Mouse (Mus musculus) kidney, adult 9 months (tissue): ENCODE measurements around the gene Guca1b.
A peak's percentile ranks its signal among the peaks of the same experiment; 100 is the strongest.
"Not testable (repeated sequence)": the region's sequence is repeated elsewhere in the genome, so short reads cannot be mapped to it uniquely, and the experiment has no call there.

Experiments
- DNase-seq: peaks from one replicate; pipeline ENCODE4 v3.0.0; 2022

Gene Guca1b

DNA sequence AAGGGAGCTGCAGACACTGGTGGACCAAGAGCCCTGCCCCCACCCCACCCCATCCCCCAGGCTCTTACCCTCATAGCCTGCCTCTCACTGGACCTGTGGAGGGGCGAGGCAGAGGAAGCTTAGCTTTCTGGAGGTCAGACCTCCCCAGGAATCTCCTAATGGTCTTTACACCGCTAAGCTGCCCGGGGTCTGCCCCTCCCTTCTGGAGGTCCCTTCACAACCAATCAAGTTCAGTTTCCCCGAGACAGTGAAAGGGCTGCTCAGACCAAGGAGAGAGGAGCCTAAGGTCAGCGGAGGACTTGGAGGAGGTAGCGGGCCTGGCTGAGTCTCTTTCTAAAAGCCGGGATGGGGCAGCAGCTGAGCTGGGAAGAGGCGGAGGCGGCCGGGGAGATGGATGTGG is at the start of gene Guca1b:
Gene Guca1b, plus strand, starts transcription at position 249 of the 400 bp plus-strand sequence.
- no peak for DNase-seq

DNA sequence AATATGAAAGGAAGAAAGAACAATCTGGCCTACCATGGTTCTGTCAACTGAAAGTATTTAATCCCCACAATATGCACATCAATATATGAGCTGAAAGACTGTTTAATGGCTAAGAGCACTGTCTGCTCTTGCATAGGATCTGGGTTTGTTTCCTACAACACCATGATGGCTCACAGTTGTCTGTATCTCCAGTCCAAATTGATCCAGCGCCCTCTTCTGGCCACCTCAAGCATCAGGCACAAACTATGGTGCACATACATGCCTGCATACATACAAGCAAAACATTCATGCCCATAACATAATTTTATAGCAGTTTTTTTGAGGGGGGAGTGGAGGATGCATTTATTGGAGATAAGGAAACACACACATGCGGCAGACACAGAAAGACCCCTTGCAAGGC is 42.1 kb upstream of the Guca1b start:
- no peak for DNase-seq

DNA sequence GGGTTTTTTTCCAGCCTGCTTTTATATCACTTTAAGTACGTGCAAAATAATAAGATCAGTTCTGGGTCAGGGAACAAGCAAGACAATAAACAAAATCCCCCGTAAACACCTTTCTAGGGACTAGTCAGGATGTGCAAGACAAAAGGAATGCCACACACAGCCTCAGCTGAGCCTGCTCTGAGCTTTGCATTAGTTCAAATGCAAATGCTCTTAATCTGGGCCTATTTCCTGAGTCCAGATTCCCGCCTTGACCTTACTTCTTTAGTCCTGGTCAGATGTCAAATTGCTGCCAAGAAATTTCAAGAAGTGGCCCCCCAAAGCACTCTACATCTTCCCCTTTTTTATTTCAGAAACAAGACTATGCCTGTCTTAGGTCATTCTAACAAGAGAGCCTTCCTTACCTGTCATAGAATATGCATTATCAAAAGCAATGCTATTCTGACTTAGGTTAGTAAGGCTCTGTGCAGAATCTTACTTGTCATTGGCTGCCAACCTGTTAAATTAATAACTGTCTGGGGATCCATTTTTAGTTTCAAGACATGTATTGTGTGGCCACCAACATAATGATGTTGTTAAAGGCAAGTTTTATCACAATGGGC is 35.4 kb upstream of the Guca1b start:
- no peak for DNase-seq

DNA sequence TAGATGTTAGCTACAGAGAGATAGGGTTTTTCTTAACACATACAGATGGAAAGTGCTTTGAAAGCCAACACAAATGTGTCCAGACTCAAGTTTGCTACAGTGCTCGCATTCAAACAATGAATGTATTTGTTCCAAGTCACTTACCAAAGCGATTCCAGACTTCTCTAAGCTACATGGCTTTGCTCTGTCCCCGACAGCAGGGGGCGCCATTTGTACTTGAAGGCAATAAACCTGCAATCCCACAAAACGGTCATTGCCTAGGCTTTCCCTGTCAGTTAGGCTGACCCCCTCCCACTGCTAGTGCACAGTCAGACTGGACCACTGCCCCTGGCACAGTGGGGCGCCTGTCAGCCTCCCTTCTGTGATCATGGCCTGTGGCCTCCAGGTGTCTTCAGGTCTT is 25.2 kb upstream of the Guca1b start:
- DNase-seq = peak; percentile 40

DNA sequence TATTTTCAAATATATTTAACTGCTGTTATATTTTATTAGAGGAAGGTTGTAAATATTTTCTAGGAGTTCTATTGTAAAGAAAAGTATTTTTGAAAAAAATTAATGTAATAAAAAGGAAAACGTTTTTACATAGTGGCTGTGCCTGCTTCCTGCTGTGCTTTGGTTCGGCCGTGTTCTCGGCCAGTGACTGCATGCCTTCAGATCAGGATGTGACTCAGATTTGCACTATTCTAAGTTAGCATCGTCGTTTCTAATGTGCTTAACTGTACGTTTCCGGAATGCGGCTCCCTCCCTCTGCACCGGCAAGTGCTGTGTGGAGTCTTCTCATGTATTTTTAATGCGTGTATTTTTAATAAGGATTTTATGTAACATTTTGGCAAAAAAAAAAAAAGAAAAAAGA is 23.9 kb upstream of the Guca1b start:
- no peak for DNase-seq

DNA sequence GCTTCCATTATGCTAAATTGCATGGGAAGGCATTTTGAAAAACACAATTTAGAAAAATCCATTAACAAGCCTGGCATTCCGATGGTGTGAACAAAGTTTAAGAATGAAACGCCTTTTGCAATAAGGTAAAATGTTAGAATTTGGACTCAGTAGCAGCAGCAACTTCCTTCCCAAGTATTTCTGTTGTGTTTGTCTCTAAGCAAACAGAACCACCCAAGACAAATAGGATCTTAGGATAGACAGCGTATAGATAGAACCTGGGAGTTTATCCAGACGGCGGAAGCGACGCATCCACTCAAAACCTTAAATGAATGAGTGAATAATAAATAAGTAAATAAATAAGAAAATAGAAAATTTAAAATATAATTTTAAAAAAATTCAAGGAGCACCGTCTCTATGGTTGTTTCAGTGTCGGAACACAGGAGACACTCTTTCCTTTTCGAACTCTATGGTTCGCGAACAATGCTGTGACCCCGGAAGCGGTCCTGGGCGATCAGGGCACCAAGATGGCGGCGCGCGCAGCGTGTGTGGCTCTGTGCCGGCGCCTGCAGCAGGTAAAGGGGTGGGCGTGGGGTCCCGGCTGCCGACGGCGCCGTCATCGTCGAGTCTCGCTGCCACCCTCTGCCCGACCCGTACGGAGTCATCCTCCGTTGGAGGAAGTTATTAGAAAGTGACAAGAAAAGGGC is 16.6 kb upstream of the Guca1b start, which contains the start of gene Mrps10:
Gene Mrps10, plus strand, starts transcription at position 487 of the 686 bp plus-strand sequence.
- DNase-seq = peak; percentile 93

DNA sequence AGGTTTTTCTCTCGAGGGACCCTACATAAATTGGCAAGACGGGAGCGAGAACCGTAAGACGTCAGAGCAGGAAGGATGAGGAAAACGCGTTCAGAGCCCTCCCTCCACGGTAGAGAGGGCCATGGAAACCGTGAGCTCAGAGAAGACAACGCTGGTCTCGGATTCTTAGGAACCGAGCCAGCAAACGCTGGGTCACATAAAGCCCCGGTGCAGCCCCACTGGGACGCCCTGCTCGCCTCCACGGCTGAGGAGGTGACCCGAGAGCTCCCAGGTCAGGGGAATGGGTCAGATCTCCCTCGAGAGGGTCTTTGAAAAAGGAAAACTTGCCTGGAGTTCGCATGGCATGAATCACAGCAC is 16.1 kb upstream of the Guca1b start:
- DNase-seq = no peak

DNA sequence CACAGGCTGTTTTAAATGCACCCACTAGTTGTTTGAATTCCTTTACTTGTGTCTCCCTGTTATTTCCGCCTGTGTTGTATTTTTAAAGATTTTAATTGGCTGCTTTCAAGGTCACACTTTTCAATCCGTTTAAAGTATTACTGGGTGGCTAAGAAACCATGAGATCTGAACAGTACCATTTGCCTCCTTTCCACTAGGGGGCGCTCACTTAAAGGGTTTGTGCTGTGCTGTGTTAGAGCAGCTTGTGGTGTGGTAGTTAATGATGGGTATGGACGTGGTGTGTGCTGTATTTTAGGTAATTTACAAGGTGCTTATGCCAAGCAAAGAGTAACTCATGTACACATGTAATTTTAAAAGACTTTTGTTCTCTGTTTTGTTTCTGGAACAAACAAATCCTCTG is 13.7 kb upstream of the Guca1b start:
- DNase-seq = peak; percentile 87

DNA sequence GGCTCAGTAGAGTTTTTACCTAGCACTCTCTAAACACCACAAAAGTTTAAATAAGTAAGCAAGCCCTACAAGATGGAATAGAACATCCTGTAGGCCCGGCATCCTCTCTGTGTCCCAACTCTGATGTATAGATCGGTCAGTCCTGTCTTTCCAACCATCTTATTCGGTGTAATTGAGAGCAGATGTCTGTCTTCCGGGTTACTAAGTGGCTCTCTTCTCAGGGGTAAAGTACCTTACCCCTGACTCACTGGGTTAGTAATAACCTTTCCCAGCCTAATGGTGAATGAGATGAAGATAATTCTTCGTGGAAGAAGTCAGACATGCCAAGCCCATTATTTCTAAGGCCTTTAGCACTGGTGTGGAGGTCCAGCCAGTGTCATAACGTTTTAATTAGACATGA is 11.2 kb upstream of the Guca1b start:
- no peak for DNase-seq

DNA sequence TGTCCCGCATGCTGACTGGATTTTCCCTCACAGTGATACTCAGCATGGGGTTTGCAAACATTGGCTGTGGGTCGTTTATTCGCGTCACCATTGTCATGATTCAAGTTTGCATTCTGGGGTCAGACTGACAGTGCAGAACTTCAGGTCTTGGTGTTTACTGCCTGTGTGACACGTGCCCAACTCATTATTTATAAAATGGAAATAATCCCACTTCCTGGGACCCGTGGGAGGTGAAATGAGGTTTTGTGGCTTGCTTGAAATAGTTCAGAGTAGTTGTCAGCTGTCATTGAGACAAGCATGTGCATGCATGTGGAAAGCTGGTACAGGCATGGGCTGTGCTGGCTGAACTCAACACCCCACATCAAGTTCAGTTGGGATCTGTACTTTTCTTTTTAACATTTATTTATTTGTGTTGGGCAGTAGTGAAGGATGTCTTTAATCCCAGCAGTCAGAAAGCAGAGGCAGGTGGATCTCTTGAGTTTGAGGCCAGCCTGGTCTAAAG is 8.4 kb upstream of the Guca1b start:
- no peak for DNase-seq

DNA sequence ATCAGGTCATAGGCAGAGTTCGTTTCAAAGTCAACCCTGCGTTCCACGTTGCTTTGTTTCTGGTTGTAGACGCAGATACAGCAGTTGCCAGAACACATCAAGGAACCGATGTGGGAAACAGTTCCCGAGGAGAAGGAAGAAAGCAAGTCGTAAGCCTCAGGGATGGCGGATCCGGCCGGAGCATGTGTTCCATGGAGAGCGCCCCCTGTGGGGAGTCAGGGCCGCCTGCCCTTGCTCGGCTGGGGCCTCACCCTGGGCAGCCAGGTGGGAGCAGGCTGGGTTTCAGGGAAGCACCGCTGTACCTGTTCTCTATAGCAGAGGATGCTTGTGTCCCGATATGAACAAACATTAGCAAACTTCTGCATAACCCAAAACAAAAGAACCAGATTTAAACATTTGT is 7.1 kb upstream of the Guca1b start:
- no peak for DNase-seq

DNA sequence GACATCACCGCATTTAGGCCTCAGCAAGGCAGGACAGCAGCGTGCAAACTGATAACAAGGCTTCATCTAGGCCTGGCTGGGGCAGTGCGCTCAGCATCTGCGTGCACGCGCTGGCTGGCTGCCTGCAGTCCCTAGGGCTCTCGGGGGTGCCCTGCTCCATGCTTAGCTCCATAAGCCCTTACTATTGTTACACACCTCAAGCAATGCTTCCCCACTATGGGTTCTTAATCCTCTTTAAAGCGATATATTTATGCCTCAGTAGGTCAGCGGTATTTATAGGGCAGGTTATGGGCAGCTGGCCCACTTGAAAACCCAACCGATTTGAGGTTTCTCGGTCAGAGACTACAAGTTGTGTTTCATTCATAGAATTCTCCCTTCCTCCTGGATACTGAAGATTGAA is 3.3 kb upstream of the Guca1b start:
- no peak for DNase-seq

DNA sequence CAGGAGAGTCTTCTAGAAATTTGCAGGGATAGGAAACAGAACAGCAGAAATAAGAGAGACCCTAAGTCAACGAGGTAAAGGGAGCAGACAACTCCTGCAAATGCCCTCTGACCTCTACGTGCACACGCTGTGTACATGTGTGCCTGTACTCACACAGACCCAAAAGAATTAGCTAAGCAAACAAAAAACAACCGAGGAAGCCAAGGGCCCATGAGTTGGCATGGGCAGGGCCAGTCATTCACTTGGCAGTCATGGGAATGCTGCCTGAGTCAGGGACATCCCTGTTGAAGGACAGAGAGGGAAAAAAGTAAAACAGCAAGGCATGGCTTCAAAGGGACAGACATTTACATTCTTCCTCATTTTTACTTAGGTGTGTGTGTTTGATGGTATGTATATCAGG is 1.9 kb upstream of the Guca1b start:
- DNase-seq = no peak

DNA sequence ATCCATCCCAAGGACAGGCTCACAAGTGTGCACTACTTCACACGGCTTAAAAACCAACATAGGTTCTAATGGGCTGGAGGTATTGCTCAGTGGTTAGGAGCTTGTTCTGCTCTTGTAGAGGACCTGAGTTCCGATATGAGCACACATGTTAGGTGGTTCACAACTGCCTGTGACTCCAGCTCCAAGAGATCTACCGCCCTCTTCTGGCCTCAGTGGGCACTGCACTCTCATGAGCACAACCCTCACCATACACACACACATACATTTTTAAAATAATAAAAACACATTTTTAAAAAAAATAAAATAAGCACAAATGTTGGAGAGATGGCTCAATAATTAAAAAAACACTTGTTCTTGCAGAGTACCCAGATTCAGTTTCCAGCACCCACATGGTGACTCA is 1.1 kb upstream of the Guca1b start:
- no peak for DNase-seq

DNA sequence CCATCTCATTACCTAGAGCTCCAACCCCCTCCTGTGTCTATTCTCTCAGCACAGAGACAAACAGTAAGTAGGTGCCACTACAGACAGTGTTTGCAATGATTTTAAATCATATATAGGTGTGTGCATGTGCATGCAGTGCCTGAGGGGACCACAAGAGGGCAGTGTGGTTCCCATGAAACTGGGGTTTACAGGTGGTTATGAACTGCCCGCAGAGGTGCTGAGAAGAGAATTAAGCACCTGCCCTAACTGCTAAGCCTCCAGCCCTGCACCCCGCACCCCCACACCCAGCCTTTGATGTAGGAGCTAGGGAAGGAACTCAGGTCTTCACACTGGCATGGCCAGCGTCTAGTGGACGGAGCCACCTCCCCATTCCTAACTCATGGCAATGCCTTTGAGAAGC is 1.5 kb downstream of the Guca1b start:
- DNase-seq = peak; percentile 62

DNA sequence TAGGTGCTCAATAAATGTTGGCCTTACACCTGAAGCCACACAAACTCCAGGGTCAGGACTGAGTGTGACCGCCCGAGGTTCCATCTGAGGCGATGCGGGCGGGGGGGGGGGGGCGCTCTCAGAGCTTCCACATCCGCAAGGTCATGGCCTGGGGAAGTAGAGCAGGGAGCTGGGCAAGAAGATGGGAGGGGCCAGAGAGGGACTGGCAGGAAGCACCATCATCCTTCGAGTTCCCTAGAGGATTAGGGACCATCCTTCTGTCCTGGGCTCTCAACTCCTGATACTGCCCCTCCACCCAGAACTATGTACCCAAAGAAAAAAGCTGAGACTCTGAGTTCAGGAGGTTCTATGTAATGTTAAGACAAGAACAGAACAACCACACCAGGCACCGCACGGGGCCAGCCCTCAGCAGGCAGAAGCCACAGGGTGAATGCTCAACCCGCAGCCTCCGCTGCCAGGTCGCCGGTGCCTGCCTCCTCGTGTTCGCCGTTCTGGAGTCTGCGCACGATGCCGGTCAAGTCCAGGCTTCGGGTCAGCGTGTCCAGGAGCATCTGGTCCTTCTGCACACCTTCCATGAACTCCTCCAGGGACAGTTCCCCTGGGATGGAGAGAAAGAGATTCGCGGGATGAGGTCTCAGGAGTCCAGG is 9.2 kb downstream of the Guca1b start:
- DNase-seq = peak; percentile 34

DNA sequence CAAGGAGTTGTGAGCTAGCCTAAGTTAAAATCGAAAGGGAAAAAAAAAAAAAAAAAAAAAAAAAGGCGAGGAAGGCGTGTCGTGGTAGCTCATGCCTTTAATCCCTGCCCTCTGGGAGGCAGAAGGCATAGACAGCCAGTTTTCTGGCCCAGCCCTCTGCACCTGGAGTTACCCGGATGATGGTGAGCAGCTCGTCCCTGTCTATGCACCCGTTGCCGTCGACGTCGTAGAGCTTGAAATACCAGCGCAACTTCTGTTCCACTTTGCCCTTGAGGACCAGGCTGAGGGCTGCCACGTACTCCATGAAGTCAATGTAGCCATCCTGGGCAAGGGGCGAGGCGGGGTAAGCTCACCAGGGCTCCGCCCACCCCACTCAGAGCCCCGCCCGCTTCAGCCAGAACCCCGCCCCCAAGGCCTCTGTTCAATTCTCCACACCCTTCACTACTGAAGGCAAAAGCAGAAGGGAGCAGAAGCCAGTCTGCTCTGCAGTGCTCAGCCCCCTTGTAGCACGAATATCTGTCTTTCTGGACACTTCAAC is 10.3 kb downstream of the Guca1b start:
- peak; percentile 69 for DNase-seq

DNA sequence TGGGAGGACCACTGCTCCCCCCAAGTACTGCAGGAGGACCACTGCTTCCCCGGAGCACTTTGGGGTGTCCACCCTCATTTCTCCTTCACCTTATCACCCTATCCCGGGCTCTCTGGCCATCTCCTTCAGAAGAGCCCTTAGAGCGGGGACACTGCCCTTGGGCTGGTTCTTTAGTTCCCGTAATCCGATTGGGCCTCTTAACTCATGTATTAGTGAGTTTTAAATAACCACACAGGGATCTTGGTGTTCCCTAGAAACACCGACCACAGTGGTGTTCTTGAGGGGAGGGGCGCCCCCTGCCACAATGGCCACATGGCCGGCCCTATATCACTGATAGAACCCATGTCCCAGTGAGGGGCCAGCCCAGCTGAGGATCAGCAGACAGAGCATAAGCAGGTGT is 13.9 kb downstream of the Guca1b start:
- no peak for DNase-seq

DNA sequence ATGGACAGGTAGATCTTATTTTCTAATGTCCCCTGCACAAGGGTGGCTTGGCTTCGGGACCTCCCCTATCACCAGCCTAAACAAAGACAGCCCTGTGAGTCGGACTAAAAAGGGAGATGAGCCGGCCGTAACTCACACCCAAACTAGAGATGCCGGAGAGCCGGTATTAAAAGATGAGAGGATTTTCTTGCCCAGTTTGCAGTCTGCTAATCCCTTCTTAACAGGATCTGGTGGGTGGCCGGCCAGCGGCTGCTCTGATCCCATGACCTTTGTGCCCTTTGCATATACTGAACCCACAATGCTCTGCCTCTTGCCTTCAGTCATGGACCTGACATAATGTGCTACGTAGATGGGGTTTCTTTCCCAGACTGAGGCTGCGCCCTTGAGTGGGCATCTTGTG is 15.3 kb downstream of the Guca1b start, which contains the start of gene Guca1a:
Gene Guca1a, minus strand, starts transcription at position 134 of the 400 bp plus-strand sequence.
- no peak for DNase-seq

DNA sequence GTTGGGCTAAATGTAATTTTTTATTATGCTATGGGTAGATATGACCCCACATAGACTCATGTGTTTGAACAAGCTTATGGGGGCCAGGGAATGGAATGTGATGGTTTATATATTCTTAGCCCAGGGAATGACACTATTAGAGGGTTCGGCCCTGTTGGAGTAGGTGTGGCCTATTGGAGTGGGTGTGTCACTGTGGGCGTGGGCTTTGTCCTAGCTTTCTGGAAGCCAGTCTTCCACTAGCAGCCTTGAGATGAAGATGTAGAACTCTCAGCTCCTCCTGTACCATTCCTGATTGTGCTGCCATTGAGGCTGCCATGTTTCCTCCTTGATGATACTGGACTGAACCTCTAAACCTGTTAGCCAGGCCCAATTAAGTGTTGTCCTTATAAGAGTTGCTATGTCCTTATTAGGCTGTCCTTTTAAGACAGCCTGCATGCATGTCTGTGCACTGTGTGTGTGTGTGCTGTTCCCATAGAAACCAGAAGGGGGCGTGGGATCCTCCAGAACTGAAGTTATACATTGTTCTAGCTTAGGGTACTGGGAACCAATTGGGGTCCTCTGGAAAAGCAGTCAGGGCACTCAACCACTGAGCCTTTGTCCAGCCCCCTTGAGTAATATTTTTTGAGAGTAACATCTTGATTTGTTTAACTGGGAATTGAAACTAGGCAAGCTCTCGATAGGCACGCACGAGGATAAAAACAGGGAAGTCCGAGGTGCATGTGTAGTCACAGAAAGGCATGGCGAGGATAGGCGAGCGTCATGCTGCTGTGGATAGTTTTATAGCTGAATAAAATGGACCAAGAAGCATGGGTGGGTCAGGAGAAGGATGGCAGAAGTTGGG is 22.7 kb downstream of the Guca1b start:
- DNase-seq = no peak

DNA sequence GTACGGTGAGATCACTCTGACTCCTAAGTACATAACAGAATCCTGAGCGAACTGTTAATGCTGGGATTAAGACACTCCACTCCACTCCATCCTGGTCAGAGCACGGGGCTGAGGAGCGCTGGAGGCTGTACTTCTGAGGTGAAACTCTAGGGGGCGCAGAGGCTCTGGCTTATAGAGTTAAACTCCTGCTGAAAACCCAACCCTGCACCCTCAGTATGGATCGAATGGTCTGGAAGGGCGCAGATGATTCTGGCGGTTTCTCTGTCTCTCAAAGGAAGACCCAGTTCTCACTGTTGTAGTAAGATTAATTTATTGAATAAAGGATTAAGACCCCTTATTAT is 23.3 kb downstream of the Guca1b start:
- DNase-seq = peak; percentile 73

DNA sequence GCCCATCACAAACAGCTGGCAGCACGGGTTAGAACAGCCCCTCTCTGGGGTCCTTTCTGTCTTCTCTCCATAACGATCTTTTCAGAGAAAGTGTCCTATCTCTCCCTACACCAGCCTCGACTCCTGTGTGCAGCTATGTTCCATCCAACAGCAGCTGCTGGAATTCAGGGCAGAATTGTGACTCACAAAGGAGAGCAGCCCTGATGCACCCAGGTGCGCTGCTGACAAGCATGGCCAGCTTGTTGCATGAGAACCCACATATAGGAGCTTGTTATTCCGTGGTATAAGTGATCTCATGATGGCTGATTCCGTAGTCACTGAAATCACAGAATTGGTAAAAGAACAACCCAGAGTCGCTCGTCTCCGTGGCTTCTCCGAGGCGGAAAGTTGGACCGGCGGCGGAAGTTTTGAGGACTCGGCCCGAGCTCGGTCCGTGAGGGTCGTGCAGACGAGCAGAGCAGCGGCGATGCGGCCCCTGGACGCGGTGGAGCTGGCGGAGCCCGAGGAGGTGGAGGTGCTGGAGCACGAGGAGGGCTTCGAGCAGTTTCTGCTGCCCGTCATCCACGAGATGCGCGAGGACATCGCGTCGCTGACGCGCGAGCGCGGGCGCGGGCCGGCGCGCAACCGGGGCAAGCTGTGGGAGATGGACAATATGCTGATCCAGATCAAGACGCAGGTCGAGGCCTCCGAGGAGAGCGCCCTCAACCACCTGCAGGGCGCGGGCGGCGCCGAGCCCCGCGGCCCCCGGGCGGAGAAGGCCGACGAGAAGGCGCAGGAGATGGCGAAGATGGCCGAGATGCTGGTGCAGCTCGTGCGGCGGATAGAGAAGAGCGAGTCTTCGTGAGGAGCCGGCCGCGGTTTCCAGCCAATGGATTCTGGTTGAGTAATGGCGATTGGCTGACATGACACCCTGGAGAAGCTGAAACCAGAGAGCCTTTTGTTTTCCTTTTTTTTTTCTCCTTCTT is 25.0 kb downstream of the Guca1b start:
- not testable (repeated sequence) for DNase-seq
